Mouse (Mus musculus): ENCODE results near the gene Plekhh3.

Gene Plekhh3

DNA sequence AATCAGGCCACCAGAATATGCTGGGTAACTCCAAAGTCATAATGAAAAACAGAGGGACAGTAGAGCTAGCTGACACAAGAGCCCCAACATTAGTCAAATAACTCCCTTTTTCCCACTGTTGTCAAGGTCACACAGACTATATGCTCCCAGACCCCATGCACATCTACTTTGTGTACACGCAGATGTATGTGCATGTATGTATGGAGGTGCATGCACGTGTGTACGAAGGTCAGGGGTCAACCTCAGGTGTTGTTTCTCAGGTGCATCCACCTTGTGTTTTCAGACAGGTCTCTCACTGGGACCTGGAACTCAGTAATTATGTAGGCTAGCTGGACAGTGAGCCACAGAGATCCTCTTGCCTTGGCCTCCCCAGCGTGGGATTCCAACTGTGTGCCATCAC, 14.3 kb upstream of the Plekhh3 start:
- peak; percentile 49 for DNase-seq

DNA sequence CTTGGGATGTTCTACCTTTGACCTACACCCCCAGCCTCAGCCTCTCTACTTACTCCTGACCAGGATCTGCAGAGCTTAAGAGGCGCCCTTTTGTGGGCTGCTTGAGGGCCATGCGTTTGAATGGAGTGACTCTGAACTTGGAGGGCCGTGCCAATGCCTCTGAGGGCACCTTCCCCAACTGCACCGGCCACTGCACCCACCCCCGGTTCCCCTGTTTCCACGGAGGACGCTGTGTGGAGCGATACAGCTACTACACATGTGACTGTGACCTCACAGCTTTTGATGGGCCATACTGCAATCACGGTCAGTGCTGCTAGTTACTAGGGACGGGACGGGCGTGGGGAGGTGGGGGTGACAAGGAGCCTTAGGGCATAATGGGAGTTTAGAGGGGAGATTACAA, 13.8 kb upstream of the Plekhh3 start:
- peak; percentile 55 for DNase-seq

- DNase-seq: peak; percentile 66
These were observed 11.8 kb upstream of the Plekhh3 start for GRCm38 (mm10) chr11:101182771-101183517.

DNA sequence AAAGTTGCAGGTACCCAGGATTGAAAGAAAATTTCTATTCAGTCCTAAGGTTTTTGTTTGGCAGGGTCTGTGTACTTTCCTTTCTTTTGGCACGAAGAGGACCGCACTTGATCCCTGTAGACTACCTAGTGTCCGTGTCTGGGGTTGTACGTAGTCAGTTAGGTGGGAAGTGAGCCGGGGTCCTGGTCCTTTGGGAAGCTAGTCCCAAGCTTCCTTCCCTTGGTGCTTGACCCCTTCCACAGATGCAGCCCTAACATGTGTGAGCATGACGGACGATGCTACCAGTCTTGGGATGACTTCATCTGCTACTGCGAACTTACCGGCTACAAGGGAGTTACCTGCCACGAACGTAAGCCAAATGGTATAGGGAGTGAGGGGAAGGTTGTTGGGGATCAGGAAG, 10.8 kb upstream of the Plekhh3 start:
- DNase-seq: no peak

GRCm38 (mm10) chr11:101180846-101181740, 9.9 kb upstream of the Plekhh3 start:
- DNase-seq: peak; percentile 79

DNA sequence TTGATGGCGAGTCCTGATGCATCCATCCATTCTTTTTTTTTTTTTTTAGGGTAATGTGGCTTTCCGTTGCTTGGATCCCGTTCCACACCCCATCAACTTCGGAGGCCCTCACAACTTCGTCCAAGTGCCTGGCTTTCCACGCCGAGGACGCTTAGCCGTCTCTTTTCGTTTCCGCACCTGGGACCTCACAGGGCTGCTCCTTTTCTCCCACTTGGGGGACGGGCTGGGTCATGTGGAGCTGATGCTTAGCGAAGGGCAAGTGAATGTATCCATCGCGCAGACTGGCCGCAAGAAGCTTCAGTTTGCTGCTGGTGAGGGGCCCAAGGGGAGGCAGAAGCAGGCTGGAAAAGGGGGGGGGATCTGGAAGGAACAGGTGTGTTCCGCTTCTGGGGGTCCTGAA, 9.1 kb upstream of the Plekhh3 start:
- DNase-seq: peak; percentile 51

- DNase-seq: peak; percentile 83
These were observed 8.2 kb upstream of the Plekhh3 start for GRCm38 (mm10) chr11:101179306-101179705.

DNA sequence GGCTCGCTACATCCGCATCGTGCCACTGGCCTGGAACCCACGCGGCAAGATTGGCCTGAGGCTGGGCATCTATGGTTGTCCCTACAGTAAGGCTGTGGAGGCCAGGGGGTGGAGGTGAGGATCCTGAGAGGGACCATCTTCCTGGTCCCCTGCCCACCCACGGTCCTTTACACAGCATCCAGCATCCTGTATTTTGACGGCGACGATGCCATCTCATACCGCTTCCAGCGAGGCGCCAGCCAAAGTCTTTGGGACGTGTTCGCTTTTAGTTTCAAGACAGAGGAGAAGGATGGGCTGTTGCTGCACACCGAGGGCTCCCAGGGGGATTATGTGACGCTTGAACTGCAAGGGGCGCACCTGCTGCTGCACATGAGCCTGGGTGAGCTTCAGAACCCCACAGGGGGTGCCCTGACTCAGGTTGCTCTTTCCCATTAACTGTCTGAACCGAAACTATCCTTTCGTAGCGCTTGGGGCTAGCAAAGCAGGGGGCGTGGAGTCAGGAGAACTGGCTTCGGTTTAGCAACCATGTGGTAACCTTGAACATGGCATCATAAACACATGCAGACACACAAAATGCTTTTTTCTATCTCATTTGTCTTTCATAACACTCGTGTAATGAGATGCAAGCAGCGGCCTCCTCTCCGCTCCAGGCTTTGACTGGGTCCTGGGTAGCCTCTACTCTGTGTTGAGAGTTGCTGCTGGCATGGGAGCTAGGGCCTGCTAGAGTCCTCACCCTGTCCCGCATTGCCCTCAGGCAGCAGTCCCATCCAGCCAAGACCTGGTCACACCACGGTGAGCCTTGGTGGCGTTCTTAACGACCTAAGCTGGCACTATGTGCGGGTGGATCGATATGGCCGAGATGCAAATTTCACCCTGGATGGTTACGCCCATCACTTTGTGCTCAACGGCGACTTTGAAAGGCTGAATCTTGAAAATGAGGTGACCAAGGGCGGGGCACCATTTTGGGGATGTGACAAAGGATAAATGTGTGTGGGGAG, 7.2 kb upstream of the Plekhh3 start:
- DNase-seq: peak; percentile 77

DNA sequence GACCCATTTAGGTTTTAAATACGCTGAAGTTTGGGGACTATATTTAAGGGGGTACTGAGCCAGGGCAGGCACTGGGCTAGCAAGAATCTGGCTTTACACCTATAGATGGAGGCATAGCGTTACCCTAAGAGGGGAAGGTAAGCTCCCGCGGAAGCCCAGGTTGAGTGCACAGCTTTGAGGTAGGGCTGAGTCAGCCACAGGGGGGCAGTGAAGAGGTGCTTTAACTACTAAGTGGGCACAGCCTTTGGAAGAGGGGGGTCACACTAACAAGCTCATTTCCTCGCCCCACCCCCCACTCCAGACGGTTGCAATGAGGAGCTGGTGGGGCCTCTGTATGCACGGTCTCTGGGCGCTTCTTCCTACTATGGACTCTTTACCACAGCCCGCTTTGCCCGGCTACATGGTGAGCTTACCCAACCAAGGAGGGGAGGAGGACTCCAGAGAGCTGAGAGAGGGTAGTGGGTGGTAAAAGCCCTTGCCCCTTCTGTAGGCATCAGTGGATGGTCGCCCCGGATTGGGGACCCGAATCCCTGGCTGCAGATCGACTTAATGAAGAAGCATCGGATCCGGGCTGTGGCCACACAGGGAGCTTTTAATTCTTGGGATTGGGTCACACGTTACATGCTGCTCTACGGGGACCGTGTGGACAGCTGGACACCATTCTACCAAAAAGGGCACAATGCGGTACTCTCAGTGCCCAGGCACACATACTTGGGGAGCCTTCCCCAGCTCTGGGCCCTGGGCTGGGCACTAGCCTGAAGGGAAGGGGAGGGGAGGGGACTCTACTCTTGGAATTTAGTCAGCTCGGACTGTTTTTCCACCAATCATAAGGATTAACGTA, 6.0 kb upstream of the Plekhh3 start:
- DNase-seq: peak; percentile 93

GRCm38 (mm10) chr11:101176117-101176691, 5.1 kb upstream of the Plekhh3 start:
- DNase-seq: peak; percentile 84

DNA sequence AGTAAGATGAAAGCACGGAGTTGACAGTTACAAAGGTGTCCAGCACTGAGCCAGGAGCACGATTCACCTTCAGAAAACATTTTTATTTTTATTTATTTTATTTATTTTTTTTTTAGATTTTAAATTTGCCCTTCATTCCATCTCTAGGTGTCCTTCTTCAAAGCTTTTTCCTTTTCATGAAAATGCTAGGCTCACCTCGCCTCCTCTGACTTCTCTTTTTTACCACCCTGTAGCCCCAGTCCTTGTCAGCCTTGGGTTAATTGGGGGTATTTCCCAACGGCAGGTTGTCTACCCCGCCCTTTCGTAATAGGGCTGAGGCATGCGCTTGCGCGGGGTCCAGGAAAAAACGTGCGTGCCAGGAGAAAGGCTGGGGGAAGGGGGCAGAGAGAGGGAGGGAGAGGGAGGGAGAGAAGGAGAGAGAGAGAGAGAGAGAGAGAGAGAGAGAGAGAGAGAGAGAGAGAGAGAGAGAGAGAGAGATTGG, 4.5 kb upstream of the Plekhh3 start:
- peak; percentile 89 for DNase-seq

DNA sequence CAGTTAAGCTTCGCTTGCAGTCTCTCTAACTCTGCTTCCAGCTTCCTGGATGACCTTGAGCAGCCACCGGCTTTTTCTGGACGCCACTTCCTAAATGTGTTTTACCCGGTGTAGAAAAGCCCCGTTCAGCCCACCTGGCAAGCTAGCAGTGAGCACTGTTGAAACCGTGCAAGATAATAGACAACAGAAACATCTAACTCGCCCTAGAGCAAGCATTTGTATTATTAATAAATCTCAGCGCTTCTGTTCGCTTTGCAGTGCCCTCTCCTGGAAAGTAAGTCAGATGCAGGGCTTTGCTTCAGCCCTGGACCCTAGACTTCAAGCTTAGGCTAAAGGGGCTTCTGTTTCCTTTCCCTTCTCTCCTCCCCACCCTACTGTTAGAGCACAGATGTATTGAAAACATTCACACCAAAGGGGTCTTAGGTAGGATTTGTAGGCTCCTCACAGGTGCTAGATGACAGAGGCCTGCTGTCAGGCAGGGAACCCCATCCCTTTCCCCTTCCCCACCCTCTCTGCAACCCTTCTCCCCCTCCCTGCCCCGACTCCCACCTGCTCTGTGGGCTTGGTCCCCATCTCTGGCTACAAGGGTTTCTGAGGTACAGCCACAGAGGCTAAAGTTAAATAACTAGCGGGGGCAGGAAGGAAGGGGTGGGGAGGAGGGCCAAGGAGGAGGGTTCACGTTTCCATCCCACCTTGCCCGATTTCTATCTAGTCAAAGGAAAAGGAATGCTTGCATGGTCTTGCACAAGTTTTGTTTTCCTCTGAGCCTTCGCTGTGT, 3.9 kb upstream of the Plekhh3 start, which contains the start of gene Ccr10:
TSS of gene Ccr10 (minus strand) at position 593 of the 778 bp plus-strand sequence.
- peak; percentile 71 for DNase-seq

GRCm38 (mm10) chr11:101174389-101174745, 3.2 kb upstream of the Plekhh3 start:
- DNase-seq: no peak

- DNase-seq: peak; percentile 85
These were observed 2.7 kb upstream of the Plekhh3 start for GRCm38 (mm10) chr11:101173631-101174388.

DNA sequence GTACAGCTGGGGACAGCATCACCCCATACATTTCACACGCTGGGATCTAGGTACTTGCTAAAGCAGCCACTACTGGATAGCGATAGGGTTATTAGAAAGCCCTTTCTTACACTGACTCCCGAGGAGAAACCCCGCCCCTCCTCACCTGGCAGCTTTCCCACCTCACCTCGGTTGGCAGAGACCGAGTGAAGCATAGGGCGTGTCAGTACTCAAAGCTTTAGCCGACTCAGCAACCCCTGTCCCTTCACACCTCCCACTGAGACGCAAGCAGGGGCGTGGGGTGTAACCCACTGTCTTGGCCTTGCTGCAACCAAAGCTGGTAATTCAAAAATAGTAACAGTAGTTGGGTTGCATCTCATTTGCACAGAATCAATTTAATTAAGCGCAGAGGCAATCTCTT, 2.0 kb upstream of the Plekhh3 start:
- peak; percentile 85 for DNase-seq

DNA sequence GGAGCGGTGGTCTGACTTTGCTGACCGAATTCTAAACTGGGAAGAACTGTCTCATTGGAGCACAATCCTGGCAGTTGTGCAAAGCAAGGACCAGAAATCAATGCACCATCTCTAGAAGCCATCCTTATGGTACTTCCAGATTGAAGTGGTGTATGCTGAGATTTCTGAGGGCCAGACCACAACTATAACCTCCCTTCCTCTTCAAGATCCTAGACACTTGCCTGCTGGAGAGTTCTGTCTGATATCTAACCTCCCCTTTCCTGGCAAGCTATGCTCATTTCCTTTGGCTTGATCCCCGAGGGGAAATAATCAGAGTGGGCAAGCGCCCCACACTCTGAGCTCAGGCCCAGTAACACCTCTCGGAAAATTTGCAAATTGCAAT, 1.3 kb upstream of the Plekhh3 start:
- no peak for DNase-seq

GRCm38 (mm10) chr11:101171721-101172433, 726 bp upstream of the Plekhh3 start:
- DNase-seq: peak; percentile 85

GRCm38 (mm10) chr11:101170354-101170810, 769 bp downstream of the Plekhh3 start, which contains the start of gene Cntnap1:
Cntnap1 (plus strand) TSS chr11:101170523.
- peak; percentile 85 for DNase-seq

Data from cerebellum, adult 9-11 months (tissue).